Mouse (Mus musculus) retina, adult 2 months (tissue): ENCODE measurements at regions not wholly inside any gene's neighbourhood (a gene's known extent, or its start where the extent isn't known, plus 50 kb on each side); places are given as distances from the start of the nearest gene placed in this dataset.

ENCODE experiments used
- DNase-seq: peaks from one replicate; pipeline ENCODE4 v3.0.0-alpha.2; 2012; ENCODE audit warnings: low read depth, low spot score

DNA sequence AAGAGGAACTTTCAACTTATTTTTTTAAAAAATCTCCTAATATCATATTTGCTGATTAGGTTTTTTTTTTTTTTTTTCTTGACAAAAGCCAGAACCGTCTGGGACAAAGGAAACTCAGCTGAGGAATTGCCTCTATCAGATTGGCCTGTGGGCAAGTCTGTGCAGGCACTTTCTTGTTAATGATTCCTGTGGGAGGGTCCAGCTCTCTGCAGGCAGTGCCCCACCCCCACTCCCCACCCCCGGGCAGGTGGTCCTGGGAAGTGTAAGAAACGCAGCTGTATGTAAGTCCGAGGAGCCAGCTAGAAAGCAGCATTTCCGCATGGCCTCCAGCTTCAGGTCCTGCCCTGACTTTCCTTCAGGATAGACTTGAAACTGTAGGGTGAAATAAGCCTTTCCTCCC is 377.7 kb downstream of the Sox2 start:
- DNase-seq, result no peak

DNA sequence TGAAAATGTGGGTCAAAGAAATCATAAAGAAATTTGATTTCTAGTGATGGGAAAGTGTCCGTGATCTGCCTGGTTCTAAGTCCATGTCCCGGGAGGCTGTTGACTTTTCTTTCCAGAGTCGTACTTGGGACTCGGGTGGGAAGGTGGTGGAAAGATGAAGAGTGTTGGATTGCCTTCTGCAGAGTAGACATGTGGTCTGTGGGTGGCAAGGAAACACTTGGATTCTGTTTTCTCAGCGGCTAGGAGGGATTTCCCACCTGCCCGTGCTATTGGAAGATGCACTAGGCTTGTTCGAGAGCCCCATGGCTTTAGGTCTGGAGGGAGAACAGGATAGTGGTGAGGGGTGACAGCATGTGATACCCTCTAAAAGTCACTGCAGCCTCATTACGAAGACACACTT is 379.7 kb downstream of the Sox2 start:
- DNase-seq, result no peak

DNA sequence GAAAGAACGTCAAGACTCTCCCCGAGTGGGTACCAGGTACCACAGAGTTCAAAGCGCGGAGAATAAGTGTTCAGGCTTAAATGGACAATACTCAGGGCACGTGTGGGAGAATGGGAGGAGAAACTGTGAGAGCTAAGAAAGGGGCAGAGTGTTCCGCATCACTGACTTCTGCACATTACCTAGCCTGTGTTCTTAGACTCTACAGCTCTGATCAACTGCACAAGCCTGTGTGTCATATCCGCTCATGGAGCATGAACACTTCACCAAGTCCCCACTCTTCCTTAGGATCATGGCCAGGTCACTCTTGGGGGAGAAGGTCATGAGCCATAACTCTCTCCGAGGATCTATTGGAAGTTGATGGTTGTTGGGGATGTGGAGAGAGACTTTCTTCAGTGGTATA is 383.4 kb downstream of the Sox2 start:
- no peak for DNase-seq

DNA sequence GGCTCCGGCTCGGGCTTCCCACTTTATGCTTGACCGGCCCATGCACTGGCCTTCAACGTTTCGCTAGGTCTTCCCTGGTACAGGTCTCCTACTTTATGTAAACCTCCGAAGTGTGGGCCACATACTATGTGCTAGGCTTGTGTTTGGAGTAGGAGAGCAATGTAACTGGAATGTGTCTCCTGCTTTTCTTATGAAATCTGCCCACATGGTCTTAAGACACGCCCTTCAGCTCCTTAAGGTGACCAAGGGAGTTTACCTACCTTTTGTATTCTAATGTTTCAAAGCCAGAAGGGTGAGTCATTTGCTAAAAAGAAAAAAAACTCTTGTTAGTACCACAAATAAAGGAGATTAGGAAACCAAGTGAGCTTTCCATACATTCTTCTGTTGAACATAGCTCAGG is 385.0 kb downstream of the Sox2 start:
- no peak for DNase-seq

DNA sequence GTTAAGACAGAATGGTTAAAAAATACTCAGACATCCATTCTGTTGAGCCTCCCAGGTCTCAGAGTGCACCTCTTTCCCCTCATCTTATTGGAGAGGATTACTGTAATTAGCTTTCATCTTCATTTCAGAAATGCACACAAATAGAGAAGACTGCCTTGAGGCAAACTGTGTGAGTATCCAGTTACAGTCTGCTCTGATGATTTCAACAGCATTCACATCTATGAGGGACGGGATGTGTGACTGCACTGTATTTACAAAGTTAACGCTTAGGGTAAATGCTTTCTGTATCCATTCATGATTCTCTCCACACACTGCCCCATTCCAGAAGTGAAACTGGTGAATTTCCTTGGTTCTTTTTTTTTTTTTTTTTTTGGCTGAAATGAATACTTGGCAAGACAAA is 393.5 kb downstream of the Sox2 start:
- DNase-seq, result no peak

DNA sequence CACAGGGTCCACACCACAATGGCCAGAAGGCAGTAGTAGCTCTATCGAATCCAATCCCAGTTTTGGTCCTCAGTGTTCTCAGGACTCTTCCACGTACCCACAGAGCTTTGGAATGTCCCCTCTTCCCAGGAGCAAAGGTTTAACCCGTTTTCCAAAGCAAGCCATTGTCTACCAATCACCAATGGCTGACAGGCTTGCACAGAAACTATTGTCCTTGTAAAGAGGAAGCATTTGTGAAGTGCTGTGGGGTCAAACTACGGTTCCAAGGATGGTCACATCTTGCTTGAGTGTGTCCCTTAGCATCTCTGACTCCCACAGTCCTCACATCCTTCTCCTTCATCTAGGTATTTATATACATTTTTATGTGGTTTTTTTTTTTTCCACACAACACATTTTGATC is 409.2 kb downstream of the Sox2 start:
- no peak for DNase-seq

DNA sequence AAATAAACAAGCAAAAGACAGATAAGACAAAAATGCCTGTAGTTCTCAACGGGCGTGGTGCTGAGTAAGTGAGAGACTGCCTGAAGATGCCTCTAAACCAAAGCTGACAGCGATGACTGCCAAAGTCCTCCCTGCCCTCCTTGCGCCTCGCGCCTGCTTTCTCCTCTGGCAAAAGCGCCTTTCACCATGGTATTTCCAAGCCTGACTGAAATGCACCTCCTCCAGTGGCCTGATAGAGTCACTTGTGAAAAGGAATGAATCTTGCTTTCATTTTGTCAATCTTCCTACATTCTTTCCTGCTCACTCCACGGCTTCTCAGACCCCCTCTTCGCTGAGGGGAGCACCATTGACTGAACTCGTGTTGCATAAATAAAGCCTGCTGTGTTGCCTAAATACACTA is 409.8 kb downstream of the Sox2 start:
- no peak for DNase-seq

DNA sequence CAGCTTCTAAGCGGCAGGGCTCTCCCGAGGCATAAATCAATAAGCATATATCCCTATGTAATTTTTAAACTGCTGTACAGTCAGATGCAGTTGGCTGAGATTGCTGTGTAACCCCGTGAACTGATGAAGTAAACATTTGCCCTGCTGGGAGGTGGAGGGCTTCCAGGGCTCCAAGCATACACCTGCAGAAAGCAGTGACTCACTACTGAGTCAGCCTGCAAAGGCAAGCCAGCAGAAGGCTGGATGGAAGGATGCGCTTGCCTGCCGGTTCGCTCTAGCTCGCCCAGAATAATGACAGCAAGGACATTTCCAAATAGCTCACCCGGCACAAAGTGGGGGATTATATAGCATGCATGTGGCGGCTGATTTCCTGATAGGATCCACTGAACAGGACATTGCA is 416.6 kb downstream of the Sox2 start:
- no peak for DNase-seq

DNA sequence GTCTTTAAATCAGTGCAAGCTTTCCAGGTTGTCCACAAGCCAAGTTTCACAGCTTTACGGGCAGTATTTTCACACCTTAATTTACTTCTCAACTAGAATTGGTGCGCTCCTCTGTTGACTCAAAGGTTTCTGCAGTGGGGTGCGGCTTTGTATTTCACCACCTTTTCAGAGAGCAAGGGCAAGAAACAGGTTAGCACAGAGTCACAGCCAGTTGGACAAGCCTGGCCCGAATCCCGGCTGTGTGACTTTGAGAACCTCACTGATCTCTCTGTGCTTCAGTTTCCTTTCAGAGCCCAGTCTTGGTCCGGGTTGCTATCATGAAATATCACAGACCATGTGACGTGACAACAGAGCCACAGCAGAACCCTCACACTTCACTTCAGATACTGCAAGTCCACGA is 418.4 kb downstream of the Sox2 start:
- no peak for DNase-seq

DNA sequence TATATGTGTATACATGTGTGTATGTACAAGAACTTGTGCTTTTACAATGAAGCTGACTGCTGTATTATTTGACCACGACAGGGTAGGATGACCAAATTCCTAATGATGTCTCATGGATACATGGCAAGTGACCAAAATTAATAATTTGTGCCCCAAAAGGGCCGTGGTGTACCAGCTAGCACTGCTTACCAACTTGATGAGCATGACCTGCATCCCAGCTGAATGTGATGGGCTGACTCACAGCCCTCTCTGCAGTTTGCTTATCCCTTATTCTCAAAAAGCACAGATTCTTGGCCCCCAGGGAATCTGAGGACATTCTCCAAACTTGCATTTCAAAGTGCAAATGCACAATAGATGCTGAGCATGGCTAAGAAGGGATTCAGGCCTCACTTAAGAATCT is 420.8 kb downstream of the Sox2 start:
- DNase-seq, result no peak

DNA sequence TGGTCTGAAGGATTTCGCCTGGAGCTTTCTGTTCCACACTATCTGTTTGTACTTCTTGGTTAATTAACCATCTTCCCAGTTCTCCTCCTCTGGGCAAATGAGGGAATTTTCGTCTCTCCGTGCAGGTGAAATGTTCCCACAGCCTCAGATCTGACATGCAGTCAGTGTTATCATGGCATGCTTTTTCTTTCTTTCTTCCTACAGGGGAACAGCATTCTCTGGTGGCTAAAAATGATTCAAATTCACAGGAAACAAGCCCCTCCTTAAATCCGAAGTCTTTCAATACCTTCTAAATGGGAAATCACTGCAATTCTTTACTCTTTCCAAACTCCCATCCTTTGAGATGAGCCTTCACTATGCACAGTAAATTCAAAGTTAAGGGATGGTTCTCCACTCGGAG is 429.7 kb downstream of the Sox2 start:
- no peak for DNase-seq

DNA sequence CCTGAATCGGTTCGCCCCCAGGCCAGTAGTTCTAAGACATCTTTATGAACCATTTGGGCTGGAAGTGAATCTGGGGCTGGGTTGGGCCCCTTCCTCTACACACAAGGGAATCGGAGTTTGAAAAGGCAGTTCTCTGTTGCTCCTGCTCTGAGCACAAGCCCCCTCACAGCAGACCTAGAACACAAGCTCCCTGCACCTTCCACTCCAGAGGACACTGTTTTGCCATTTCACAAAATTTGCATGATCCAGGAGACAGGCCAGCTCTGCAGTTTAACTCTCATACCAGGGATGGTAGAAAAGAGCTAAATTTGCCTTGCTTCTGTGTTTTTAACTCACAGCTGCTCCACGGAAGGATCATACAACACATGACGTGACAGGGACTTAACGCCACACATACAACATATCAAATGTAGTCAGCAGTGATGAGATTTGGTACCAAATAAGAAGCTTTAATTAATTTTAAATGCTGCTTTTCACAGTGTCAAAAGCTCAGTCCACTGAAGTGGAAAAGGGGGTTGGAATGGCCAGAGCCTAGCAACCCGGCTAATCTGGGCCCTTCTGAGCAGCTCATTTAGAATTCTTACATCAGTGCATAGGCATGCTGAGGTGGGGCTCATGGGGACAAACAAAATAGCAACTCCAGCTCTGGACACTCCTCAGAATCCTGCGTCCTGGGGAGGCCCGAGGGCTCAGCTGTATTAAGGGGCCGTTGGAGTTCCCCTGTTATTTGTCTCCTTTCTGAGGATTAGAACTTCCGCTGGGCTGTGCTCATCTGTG is 434.1 kb downstream of the Sox2 start:
- DNase-seq, result no peak

DNA sequence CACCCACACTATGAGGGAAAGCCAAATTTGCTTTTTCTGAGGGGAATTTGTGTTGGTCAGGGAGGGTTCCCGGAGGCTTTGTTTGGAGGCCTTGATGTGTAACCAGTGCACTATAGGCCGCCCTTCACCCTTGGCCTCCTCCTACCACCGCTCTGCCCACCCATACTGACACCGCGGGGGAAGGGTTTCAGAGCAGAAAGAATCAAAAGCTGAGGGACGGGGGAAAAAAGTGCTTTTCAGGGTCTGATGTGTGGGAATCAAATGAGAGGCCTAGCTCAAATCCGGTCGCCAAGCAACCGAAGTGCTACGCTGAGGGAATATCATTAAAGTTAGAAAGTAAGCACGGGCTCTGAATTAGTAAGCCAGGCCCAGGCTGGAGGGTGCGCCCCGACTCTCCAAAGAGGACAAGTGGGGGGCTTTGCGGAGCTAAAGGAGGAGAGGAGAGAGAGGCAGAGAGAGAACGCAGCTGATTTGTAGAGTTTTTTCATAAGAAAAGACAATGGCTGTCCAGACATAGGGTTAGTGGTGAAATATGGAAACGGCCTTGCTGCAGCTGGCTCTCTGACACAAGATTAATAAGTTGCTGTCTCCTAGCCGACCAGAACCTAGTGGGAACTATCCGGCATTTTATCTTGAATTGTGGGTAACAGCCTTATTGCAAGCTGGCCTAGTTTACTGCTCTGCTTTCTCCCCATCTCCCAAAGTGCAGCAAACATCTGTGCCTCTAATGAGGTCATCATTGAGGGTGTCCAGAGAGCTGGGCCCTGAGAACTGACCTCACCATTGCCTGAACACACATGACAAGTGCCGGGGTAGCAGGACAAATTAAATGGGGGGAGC is 438.3 kb downstream of the Sox2 start:
- no peak for DNase-seq

DNA sequence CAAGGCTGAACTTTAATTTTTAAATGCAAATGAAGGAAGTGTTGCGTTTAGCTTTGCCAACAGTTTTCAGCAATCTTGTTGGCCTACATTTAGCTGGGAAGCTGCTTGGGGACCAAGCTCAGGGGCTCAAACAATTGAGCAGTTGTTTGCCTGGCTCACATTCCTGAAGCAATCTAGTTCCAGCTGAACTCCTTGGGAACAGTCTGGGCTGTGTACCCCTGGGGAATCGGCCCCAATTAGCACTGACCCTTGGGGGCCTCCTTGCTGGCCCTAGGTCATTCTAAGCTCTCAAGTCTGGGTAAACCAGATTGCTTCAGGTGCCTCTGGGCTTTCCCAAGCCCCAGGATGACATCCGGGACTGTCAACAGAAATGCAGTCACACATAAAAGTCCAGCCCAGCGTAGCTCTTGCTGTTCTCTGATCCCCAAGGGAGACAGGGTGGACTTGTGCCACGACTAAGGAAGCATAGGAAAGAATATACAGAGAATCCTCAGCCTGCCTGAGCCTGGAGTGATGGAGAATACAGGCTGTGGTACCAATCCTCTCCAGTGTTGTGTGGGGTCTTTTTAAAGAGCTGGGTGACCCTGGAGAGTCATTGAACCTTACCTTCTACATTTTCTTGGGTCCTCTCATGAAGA is 440.4 kb downstream of the Sox2 start:
- DNase-seq, result no peak

DNA sequence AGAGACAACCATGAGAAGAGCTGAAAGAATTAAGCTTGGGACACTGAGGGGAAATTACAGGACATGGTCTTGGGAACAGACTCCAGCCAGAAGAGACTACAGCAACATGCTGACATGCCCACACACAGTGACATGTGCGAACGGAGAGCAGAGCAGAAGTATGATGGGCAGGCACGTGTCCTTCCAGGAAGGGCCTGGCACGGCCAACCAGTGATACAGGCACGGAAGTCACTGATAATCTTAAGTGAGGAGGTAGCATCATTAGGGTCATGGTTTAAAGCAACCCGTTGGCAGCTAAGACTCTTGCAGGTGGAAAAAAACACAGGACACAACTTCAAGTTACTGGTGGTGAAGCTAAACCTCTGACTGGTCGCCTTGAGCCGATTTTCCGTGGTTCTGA is 442.8 kb downstream of the Sox2 start:
- DNase-seq, result no peak

DNA sequence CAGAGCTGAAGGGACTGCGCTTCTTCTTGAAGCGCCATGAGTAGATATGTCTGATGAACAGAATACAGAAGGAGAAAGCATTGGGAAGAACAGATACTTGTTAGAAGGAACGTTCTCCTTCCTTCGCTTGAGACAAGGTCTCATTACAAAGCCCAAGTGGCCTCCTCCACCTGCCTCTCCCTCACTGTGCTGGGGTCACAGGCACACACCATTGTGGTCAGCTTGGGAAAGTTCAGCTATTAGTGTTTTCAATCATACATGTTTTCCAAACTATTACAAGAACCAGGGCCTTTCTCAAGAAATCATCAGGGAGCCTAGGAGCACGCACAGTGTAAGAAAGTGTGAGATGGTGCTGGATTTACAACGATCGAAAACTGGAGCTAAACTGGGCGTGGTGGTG is 445.0 kb downstream of the Sox2 start:
- no peak for DNase-seq

DNA sequence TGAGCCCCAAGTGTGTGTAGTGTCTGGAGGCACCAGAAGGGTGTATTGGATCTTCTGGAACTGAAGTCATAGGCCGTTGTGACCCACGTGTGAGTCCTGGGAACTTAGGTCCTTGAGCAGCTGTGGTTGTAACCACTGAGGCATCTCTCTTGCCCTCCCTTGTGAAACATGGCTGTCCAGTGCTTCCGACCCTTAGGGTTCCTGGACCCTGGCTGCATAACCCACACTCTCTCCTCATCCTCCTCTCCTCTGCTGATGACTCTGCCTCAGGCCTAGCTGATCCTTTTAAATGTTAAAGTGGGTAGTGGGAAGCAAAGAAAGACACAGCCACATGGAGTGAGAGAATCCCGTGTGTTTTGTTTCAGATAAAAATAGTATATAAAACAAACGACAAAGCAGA is 446.2 kb downstream of the Sox2 start:
- no peak for DNase-seq

DNA sequence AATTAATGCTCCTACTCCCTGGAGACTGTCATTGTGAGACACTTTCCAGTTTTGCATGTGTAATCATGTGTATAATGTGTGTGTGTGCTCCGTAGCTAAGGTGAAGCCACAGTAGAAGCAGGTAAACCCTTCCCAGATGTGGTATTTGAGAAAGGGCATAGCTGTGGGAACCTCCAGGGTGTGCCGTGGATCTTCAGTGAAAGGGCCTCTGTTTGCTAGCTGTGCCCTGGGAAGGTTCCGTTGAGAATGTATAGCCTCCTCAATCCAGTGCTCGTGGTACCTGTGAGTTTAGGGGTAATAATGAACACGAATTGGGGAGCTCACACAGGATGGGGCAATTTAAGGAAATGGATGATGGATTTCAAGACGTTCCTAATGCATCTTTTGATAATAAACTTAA is 447.6 kb downstream of the Sox2 start:
- no peak for DNase-seq

DNA sequence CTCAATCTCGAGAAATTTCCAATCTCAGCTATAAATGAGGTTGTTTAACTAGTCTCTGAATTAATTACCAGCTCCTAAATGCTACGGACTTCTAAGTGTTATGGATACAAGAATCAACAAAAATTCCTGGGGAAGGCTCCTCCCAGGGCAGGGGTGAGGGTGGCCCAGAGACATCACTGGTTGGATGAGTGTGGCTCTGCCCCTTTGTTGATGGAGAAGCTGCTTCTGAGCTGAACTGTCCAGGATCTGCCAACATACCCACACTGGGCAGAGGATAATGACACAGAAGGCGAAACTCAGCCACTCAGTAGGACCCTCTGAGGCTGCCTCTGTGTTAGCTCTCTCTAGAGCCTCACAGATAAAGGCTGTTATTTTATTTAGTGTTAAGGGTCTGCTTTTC is 449.0 kb downstream of the Sox2 start:
- DNase-seq, result no peak

DNA sequence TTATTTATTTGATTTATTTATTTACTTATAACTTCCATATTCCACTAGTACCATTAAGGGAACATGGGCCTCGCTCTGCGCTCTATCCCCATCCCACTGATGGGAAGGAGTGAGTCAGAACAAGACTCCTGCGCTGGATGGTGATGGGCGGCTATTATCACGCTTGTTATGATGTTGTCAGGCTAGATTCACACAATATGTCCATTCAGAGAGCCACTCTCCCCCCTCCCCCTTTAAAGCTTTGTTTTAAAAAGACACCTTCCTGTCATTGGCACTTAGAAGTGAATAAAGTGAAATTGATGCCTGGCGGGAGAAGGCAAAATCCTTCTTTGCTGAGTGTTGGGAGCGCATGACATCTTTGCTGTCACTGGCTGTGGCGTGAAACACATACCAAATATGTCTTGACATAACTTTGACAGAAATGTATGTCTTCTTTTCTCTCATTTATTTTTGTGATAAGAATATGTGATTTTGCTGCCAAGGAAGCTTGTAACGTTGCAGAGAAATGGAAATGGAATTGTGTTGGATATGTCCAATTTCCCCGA is 449.7 kb downstream of the Sox2 start:
- DNase-seq, result no peak

DNA sequence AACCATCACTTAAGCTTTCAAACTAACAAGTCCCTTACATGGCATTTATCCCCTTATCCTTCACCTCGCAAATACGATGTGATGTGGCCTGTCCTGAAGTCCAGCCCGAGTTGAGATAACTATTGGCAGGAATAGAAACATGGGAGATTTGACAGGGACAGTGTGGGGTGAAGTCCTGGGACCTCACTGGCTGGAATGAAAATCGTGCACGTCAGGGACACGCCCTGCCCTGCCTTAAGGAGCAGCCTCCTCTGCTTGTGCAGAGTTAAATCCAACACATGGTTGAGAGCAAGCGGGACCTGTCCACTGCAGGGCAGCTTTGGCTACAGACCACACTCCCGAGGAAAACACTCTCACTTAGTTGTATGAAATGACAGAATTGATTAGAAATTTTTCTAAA is 451.1 kb downstream of the Sox2 start:
- DNase-seq, result no peak

DNA sequence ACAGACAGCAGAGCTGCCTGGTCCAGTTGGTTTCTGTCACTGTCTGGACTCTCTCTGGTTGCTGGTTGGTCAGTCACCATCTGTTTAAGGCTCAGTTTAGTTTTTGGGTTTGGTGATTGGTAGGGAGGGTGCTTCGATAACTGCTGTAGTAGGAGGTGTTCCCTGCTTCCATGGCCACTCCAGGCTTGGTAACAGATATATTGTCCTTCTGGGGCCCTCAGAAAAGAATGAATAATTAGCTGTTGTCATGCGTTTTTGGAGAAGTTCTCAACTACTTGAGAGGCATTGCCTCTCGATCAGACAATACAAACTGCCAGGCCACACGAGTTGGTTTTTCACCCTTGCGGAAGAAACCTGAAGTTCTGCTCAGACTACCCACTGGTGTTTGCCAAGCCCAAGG is 451.7 kb downstream of the Sox2 start:
- DNase-seq, result no peak
